Mouse (Mus musculus) small intestine, adult 2 months (tissue): ENCODE data around the gene Slc22a15. TPM values are rescaled to one million over a fixed set of nuclear protein-coding genes. Genes with fewer than 3 reads are reported as not detected.

Experiments used
- H3K27ac ChIP-seq: fragments of 200-500 bp; 2 replicates; pipeline ENCODE4 v1.5.1; 2012; ENCODE audit warnings: low read depth, low read length, control low read depth, inconsistent platforms; ENCODE audit not compliant: insufficient read depth
- H3K27me3 ChIP-seq: fragments of 200-500 bp; 2 replicates; pipeline ENCODE4 v1.6.1; 2012; ENCODE audit warnings: mild to moderate bottlenecking, moderate library complexity, low read length, inconsistent platforms; ENCODE audit not compliant: control insufficient read depth, insufficient read depth
- H3K36me3 ChIP-seq: fragments of 200-500 bp; 2 replicates; pipeline ENCODE4 v1.6.1; 2012; ENCODE audit warnings: mild to moderate bottlenecking, low read length, control low read depth, inconsistent platforms; ENCODE audit not compliant: control insufficient read depth, insufficient read depth
- H3K4me1 ChIP-seq: fragments of 200-500 bp; 2 replicates; pipeline ENCODE4 v1.6.1; 2012; ENCODE audit warnings: low read length, inconsistent platforms, mixed read lengths; ENCODE audit not compliant: control insufficient read depth, insufficient read depth, insufficient read length
- H3K4me3 ChIP-seq: fragments of 200-500 bp; 2 replicates; pipeline ENCODE4 v1.5.1; 2012; ENCODE audit warnings: low read depth, mild to moderate bottlenecking, control low read depth, inconsistent platforms, low read length, moderate library complexity
- CTCF ChIP-seq: fragments of 200-500 bp; IDR thresholded peaks from 2 replicates; pipeline ENCODE4 v1.5.1; 2012; ENCODE audit warnings: low read depth, mild to moderate bottlenecking, control low read depth, inconsistent platforms, low read length, moderate library complexity, mixed read lengths; ENCODE audit not compliant: insufficient replicate concordance, insufficient read length; ENCODE audit errors: extremely low read depth
- POLR2A ChIP-seq: fragments of 200-500 bp; IDR thresholded peaks from 2 replicates; pipeline ENCODE4 v1.6.1; 2012; ENCODE audit warnings: low read depth, mild to moderate bottlenecking, control low read depth, inconsistent platforms, low read length, moderate library complexity
- WGBS: fragments of 180-500 bp; shearing (Covaris S2); methylation state at CpG from one replicate; pipeline ENCODE4 v1.1.7; 2018; 5-methylcytosine and 5-hydroxymethylcytosine counted together
- polyA plus RNA-seq: library from polyadenylated mRNA; depleted of rRNA; stranded (reverse); fragments of >200 nt; gene quantifications from 2 replicates; pipeline ENCODE4 v1.2.3, GENCODE M21; 2012

Gene Slc22a15
- polyA plus RNA-seq, 1 experiment: 4.9 TPM

DNA sequence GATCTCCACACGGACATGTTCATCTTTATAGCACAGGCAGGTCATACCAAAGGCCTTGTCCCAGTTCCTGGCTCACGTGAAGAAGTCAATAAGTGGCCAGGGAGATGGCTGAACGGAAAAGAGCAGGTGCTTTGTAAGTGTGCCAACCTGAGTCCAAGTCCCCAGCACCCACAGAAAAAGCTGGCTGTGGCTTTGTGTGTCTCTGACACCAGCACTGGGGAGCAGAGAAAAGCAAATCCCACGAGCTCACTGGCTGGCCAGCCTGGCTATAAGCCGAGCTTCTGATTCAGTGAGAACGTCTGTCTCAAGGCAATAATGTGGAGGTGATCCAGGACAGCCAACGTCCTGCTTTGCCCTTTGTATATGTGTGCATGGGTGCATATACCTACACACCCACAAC lies 29.3 kb upstream of the Slc22a15 start:
- H3K4me3 ChIP-seq: no peak overlapping the region
- no peaks in the 10 kb centered on the region for H3K4me1 ChIP-seq
- WGBS: 32% methylated on average over 7 of the region's 7 CpGs
- TF ChIP-seq POLR2A (no peak), CTCF (no peak)
- H3K36me3 ChIP-seq: no peaks in the 10 kb centered on the region
- H3K27me3 ChIP-seq: no peaks in the 10 kb centered on the region
- no peak overlapping the region for H3K27ac ChIP-seq

DNA sequence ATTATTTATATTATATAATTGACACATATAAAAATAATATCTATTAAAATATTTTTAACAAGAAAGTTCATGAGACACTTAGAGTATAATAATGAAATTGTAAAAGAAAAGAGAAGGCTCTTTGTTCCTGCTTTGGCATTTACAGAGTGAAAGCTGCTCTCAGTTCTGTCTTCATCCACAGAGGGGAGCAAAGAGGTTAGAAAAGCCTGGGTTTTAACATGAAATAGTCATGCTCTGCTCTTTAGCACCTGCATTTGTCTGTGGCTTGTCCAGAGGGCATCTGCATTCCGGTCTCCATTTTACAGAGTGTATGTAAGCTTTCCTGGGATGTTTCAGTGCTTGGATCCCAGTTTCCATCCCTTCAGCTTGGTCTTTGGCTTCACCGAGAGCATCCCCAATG lies 28.3 kb upstream of the Slc22a15 start:
- Histone ChIP-seq H3K4me1 (no peaks in the 10 kb centered on the region), H3K4me3 (no peak overlapping the region), H3K27ac (no peak overlapping the region), H3K36me3 (no peaks in the 10 kb centered on the region), H3K27me3 (no peaks in the 10 kb centered on the region)
- TF ChIP-seq CTCF: no peak
- TF ChIP-seq POLR2A: no peak
- 92% methylated on average over 2 of the region's 2 CpGs for WGBS

DNA sequence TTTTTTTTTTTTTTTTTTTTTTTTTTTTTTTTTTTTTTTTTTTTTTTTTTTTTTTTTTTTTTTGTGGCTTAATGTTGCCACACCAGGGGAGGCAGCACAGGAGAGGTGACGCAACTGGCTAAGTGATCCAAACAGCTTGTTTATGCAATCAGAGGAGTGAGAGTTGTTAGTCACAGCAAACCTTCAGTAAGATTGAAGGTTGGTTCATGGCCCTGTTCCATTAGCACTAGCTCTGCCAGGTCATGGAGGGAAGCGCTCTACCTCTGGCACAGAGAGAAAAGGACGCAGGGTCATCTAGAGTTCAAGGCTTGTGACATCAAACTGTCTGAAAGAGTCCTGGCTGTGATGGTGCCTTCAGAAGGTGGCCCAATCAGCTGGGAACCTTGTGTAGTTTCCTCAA lies 24.3 kb upstream of the Slc22a15 start:
- H3K36me3 ChIP-seq: no peaks in the 10 kb centered on the region
- no peak for TF ChIP-seq CTCF
- no peak for TF ChIP-seq POLR2A
- no peak overlapping the region for H3K4me3 ChIP-seq
- WGBS: 64% methylated on average over 3 of the region's 3 CpGs
- no peak overlapping the region for H3K27ac ChIP-seq
- 0 out of 2 replicates have a peak, but pooled peaks cover 2% of the 10 kb centered on the region for H3K4me1 ChIP-seq
- H3K27me3 ChIP-seq: no peaks in the 10 kb centered on the region

DNA sequence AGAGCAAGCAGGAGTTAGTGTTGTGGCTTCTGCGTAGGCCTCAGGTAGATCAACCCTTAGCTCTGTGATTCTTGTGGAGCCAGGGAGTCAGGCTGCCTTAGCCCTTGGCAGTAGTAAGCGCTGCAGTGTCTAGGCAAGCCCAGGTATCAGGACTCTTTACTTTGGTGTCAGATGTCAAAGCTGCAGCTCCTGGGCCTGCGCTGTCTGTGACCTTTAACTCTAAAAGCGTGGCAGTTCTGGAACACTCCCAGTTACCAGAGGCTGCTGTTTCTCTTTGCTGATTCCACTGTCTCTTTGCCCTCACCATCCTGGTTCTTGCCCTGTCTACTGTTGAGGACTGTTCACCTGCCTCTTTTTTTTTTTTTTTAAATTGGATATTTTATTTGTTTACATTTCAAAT lies 23.0 kb upstream of the Slc22a15 start:
- WGBS: 87% methylated on average over 4 of the region's 4 CpGs
- H3K4me3 ChIP-seq: no peak overlapping the region
- H3K27ac ChIP-seq: no peak overlapping the region
- H3K36me3 ChIP-seq: no peaks in the 10 kb centered on the region
- no peaks in the 10 kb centered on the region for H3K27me3 ChIP-seq
- TF ChIP-seq POLR2A (no peak), CTCF (no peak)
- H3K4me1 ChIP-seq: 0 out of 2 replicates have a peak, but pooled peaks cover 2% of the 10 kb centered on the region

DNA sequence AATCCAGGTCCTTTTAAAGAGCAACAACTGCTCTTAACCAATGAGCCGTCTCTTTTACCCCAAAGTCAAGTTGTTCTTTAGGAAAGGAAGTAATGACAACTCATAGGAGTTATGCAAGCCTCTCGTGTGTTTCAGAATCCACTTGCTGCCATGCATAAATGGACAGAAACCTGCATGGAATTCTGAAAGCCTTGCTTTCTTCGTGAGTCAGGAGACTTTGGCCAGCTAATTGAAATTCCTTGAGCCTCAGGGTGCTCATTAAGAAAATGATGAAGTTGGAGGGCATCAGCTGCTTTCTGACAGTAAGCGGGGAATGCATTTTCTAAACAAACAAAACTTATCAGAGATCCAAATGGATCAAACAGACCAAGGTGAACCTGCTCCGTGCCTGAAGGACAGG lies 21.0 kb upstream of the Slc22a15 start:
- Histone ChIP-seq H3K27ac (no peak overlapping the region), H3K4me3 (no peak overlapping the region), H3K4me1 (0 out of 2 replicates have a peak, but pooled peaks cover 4% of the 10 kb centered on the region), H3K36me3 (no peaks in the 10 kb centered on the region), H3K27me3 (no peaks in the 10 kb centered on the region)
- no peak for TF ChIP-seq CTCF
- TF ChIP-seq POLR2A: no peak
- WGBS: 64% methylated on average over 5 of the region's 5 CpGs

DNA sequence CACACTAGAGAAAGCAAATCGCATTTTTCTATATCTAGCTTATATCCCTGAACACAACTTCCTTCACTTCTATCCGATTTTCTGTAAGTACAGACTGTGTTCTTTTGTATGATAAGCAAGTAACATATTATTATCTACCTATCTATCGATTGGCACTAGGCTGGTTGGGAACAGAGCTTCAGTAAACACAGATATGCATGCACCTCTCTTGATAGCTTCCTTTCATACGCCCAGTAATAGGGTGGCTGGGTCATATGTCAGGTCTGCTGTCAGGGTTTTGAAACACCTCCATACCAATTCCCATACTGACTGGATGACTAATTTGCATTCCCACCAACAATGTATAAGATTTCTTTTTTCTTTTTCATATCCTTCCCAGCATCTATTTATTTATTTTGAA lies 16.2 kb upstream of the Slc22a15 start:
- peaks cover 8% of the 10 kb centered on the region for H3K4me1 ChIP-seq
- H3K36me3 ChIP-seq: no peaks in the 10 kb centered on the region
- no peak overlapping the region for H3K4me3 ChIP-seq
- WGBS: 32% methylated on average over 4 of the region's 4 CpGs
- no peaks in the 10 kb centered on the region for H3K27me3 ChIP-seq
- no peak for TF ChIP-seq POLR2A
- TF ChIP-seq CTCF: no peak
- H3K27ac ChIP-seq: no peak overlapping the region

DNA sequence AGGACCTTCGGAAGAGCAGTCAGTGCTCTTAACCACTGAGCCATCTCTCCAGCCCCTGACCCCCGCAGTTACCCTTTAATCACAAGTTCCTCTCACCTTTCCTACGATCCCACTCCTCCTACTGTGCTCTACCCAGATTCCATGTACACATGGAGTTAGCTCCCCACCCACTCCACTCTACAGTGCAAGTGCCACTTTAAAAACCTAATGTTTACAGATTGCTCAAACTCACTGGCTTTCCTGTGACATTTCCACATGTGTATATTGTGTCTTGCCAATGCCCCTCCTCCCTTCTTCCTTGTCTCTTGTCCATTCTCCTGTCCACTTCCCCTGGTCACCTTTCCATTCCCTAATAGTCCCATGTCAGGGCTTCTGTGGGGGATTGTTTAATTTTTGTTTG lies 15.6 kb upstream of the Slc22a15 start:
- no peaks in the 10 kb centered on the region for H3K36me3 ChIP-seq
- no peak overlapping the region for H3K27ac ChIP-seq
- H3K4me1 ChIP-seq: peaks cover 8% of the 10 kb centered on the region
- WGBS: 84% methylated on average over 3 of the region's 3 CpGs
- no peak for TF ChIP-seq CTCF
- TF ChIP-seq POLR2A: no peak
- no peaks in the 10 kb centered on the region for H3K27me3 ChIP-seq
- H3K4me3 ChIP-seq: no peak overlapping the region

DNA sequence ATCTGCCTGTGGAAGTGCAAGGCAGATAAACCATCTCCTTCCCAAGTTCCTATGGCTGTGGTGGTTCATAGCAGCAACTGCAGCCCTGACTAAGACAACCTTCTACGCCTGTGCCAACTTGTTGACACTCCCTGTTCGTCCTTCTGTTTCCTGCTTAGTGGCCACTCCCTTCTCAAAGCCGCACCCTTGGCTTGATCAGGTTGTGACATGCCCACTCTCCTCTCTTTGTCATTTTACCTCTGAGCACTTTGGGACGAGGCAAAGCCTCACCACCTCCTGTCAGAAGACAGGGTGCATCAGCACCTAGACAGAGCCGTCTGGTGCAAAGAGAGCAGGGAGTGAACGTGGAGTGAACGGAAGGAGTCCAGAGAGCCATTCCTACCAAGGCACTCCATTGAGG lies 14.9 kb upstream of the Slc22a15 start:
- Histone ChIP-seq H3K4me3 (peak overlapping the region; percentile 44), H3K27ac (peak overlapping the region; percentile 64), H3K36me3 (no peaks in the 10 kb centered on the region), H3K27me3 (no peaks in the 10 kb centered on the region), H3K4me1 (peaks cover 8% of the 10 kb centered on the region)
- WGBS: 28% methylated on average over 7 of the region's 7 CpGs
- no peak for TF ChIP-seq POLR2A
- no peak; the same call in 1 of the 2 replicates for TF ChIP-seq CTCF
